ENCODE assay signal across 12 mouse cellular contexts in the genomic region with DNA sequence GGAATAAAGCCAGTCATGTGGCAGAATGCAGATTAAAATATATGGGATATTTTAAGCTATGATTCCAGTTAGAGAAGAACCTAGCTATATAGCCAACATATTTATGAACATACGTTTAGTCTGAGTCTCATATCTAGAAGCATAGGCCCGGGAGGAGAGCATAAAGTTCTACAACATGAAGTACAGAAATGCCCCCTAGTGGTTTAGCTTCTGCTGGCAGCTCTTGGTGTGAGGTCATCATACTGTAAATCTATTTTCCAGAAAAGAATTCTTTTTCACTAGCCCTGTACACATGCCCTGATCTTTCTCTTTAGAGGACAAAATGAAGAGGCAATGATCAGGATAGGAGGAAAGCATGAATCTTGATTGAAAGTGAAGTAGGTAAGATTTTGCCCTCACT. TPM values are rescaled to one million over a fixed set of nuclear protein-coding genes. Genes with fewer than 3 reads are reported as not detected.
A peak's percentile ranks its signal among the peaks of the same experiment; 100 is the strongest.
DNase-seq lines count a peak whose midpoint lies in the region; ATAC-seq and TF ChIP-seq lines count a peak whose summit lies in the region.
"Had no signal": no experiment of that assay in that cellular context is flagged by ENCODE, and none has a peak within 500 bp of the region (broad histone marks: within the 10 kb centered on the region; RNA-seq: fewer than 3 reads in every experiment).

No protein-coding gene starts in this region.

- WGBS in kidney, postnatal 0 days = 41% methylated on average over 2 of the region's 2 CpGs

- ATAC-seq in kidney, postnatal 0 days (replicated peaks; ENCODE audit: low FRiP score, low read depth) = no peak
- ATAC-seq in hematopoietic stem cell, adult 5-6 weeks (replicated peaks in 1 of 2; ENCODE audit: insufficient read depth in 1 of 2, low FRiP score in 2 of 2, low TSS enrichment in 1 of 2, low read depth in 1 of 2, poor library complexity in 2 of 2, severe bottlenecking in 2 of 2) = peak; percentile 76 to 87

- no peak overlapping the region for H3K9ac ChIP-seq in kidney, postnatal 0 days (ENCODE audit: low read depth, low read length)
- H3K9ac ChIP-seq: heart, embryonic 15.5 days; limb, embryonic 12.5 days had no signal

- peak; percentile 46 for DNase-seq in kidney, postnatal 0 days (ENCODE audit: low spot score)
- no peak for DNase-seq in kidney, adult 11 months
- DNase-seq in 3T3-L1 (ENCODE audit: low read depth, low spot score) = peak; percentile 20
- DNase-seq in ES-CJ7 (ENCODE audit: low read depth, low spot score) = peak; percentile 15
- DNase-seq in right cerebral cortex, adult 18-20 months = no peak
- no peak for DNase-seq in right cerebral cortex, adult 2 months (ENCODE audit: low spot score in 2 of 2)
- DNase-seq in cerebellum, adult 9-11 months = no peak

- H3K4me2 ChIP-seq in kidney, postnatal 0 days (ENCODE audit: low read length) = no peak overlapping the region
- H3K4me2 ChIP-seq: heart, embryonic 15.5 days; limb, embryonic 12.5 days had no signal

- H3K9me3 ChIP-seq in kidney, postnatal 0 days (replicated peaks; ENCODE audit: low read length) = no peaks in the 10 kb centered on the region
- H3K9me3 ChIP-seq: heart, embryonic 15.5 days; limb, embryonic 12.5 days had no signal

- no peak overlapping the region for H3K4me3 ChIP-seq in kidney, postnatal 0 days (replicated peaks; ENCODE audit: low read depth, low read length)
- H3K4me3 ChIP-seq: heart, embryonic 15.5 days; limb, embryonic 12.5 days; myocyte had no signal

- peak; percentile 53 for TF ChIP-seq CTCF in kidney, postnatal 0 days (IDR thresholded peaks at IDR 0.05; ENCODE audit: low read depth)

- H3K4me1 ChIP-seq in kidney, postnatal 0 days (replicated peaks; ENCODE audit: insufficient read depth, low read length) = no peaks in the 10 kb centered on the region
- H3K4me1 ChIP-seq: heart, embryonic 15.5 days; limb, embryonic 12.5 days had no signal

- no peaks in the 10 kb centered on the region for H3K36me3 ChIP-seq in kidney, postnatal 0 days (ENCODE audit: insufficient read depth, low read length)
- H3K36me3 ChIP-seq: heart, embryonic 15.5 days; limb, embryonic 12.5 days had no signal

- no peaks in the 10 kb centered on the region for H3K27me3 ChIP-seq in kidney, postnatal 0 days (ENCODE audit: insufficient read depth, low read length)
- H3K27me3 ChIP-seq: heart, embryonic 15.5 days; limb, embryonic 12.5 days had no signal

- no peak overlapping the region for H3K27ac ChIP-seq in kidney, postnatal 0 days
- H3K27ac ChIP-seq: heart, embryonic 15.5 days; limb, embryonic 12.5 days had no signal

RNA-seq across cellular contexts. Expression of a gene that starts 1.8 kb away (rescaled TPM):
- not detected in 2 replicates for polyA plus RNA-seq in kidney, postnatal 0 days (2015; fragmentation: Nextera tagmentation; extraction: Ambion mirVana)
- not detected in 2 replicates for total RNA-seq in hematopoietic stem cell, adult 5-6 weeks (2017)
- total RNA-seq: adrenal gland, adult 18-20 months had no signal
- polyA plus RNA-seq: heart, embryonic 15.5 days; limb, embryonic 12.5 days; myocyte had no signal

RNA-seq across cellular contexts. Expression of a gene that starts 7.1 kb away (rescaled TPM):
- not detected in 2 replicates for polyA plus RNA-seq in kidney, postnatal 0 days (2015; fragmentation: Nextera tagmentation; extraction: Ambion mirVana)
- total RNA-seq in hematopoietic stem cell, adult 5-6 weeks (2017) = not detected in 2 replicates
- total RNA-seq: adrenal gland, adult 18-20 months had no signal
- polyA plus RNA-seq: heart, embryonic 15.5 days; limb, embryonic 12.5 days; myocyte had no signal

RNA-seq across cellular contexts. Expression of a gene that starts 17.9 kb away (rescaled TPM):
- not detected in 2 replicates for polyA plus RNA-seq in kidney, postnatal 0 days (2015; fragmentation: Nextera tagmentation; extraction: Ambion mirVana)
- total RNA-seq in hematopoietic stem cell, adult 5-6 weeks (2017) = not detected in 2 replicates
- total RNA-seq: adrenal gland, adult 18-20 months had no signal
- polyA plus RNA-seq: heart, embryonic 15.5 days; limb, embryonic 12.5 days; myocyte had no signal

RNA-seq across cellular contexts. Expression of a gene that starts 22.8 kb away (rescaled TPM):
- polyA plus RNA-seq in kidney, postnatal 0 days (2015; fragmentation: Nextera tagmentation; extraction: Ambion mirVana) = not detected in 2 replicates
- not detected in 2 replicates for total RNA-seq in hematopoietic stem cell, adult 5-6 weeks (2017)
- total RNA-seq: adrenal gland, adult 18-20 months had no signal
- polyA plus RNA-seq: heart, embryonic 15.5 days; limb, embryonic 12.5 days; myocyte had no signal

RNA-seq across cellular contexts. Expression of a gene that starts 27.4 kb away (rescaled TPM):
- not detected in 2 replicates for polyA plus RNA-seq in kidney, postnatal 0 days (2015; fragmentation: Nextera tagmentation; extraction: Ambion mirVana)
- total RNA-seq in hematopoietic stem cell, adult 5-6 weeks (2017) = not detected in 2 replicates
- total RNA-seq: adrenal gland, adult 18-20 months had no signal
- polyA plus RNA-seq: heart, embryonic 15.5 days; limb, embryonic 12.5 days; myocyte had no signal

Comparison
In these comparisons a context has a peak if more than half of its experiments do, and no peak if none do; other contexts are left out.
1. DNase-seq: peak in kidney, postnatal 0 days (single experiment), 3T3-L1 (single experiment) and ES-CJ7 (single experiment); none in kidney, adult 11 months (single experiment), right cerebral cortex, adult 18-20 months (single experiment), right cerebral cortex, adult 2 months (0 of 2) and cerebellum, adult 9-11 months (single experiment).